Mouse (Mus musculus) hindlimb bud, embryonic 11.5 days (tissue): ENCODE data around the gene Hist4h4.
A peak's percentile ranks its signal among the peaks of the same experiment; 100 is the strongest.
"Not testable (repeated sequence)": the region's sequence is repeated elsewhere in the genome, so short reads cannot be mapped to it uniquely, and the experiment has no call there.

Experiments
- DNase-seq: peaks from one replicate; pipeline ENCODE4 v3.0.0-alpha.2; 2012; ENCODE audit warnings: low read depth, low spot score; ENCODE audit errors: extremely low spot score

Hist4h4 gene

GRCm38 (mm10) chr6:136816826-136817225 is 12.6 kb upstream of the Hist4h4 start:
- DNase-seq: no peak

GRCm38 (mm10) chr6:136815381-136815780 is 11.2 kb upstream of the Hist4h4 start:
- no peak for DNase-seq

- DNase-seq: no peak
Measured at GRCm38 (mm10) chr6:136813117-136813516, 8.9 kb upstream of the Hist4h4 start.

- no peak for DNase-seq
Measured at GRCm38 (mm10) chr6:136811196-136811595, 7.0 kb upstream of the Hist4h4 start.

- no peak for DNase-seq
Measured at GRCm38 (mm10) chr6:136809673-136810072, 5.5 kb upstream of the Hist4h4 start.

GRCm38 (mm10) chr6:136809077-136809476 is 4.9 kb upstream of the Hist4h4 start:
- DNase-seq: no peak

GRCm38 (mm10) chr6:136808631-136809046 is 4.4 kb upstream of the Hist4h4 start:
- no peak for DNase-seq

- DNase-seq: peak; percentile 79
Measured at GRCm38 (mm10) chr6:136808014-136808417, 3.8 kb upstream of the Hist4h4 start, which contains the start of gene H2afj. TSS of gene H2afj (plus strand) at chr6:136808244.

- DNase-seq: no peak
Measured at GRCm38 (mm10) chr6:136807395-136808013, 3.3 kb upstream of the Hist4h4 start.

GRCm38 (mm10) chr6:136806819-136807218 is 2.6 kb upstream of the Hist4h4 start:
- no peak for DNase-seq

- DNase-seq: no peak
Measured at GRCm38 (mm10) chr6:136805409-136805775, 1.2 kb upstream of the Hist4h4 start.

- no peak for DNase-seq
Measured at GRCm38 (mm10) chr6:136804705-136805408, 642 bp upstream of the Hist4h4 start.

GRCm38 (mm10) chr6:136803093-136803738 is 999 bp downstream of the Hist4h4 start:
- DNase-seq: no peak

GRCm38 (mm10) chr6:136801274-136801673 is 2.9 kb downstream of the Hist4h4 start:
- no peak for DNase-seq

GRCm38 (mm10) chr6:136800710-136801109 is 3.5 kb downstream of the Hist4h4 start:
- DNase-seq: no peak

GRCm38 (mm10) chr6:136797874-136798693 is 6.1 kb downstream of the Hist4h4 start:
- not testable (repeated sequence) for DNase-seq

- DNase-seq: no peak
Measured at GRCm38 (mm10) chr6:136795850-136796249, 8.4 kb downstream of the Hist4h4 start.

- DNase-seq: no peak
Measured at GRCm38 (mm10) chr6:136795110-136795509, 9.1 kb downstream of the Hist4h4 start.

GRCm38 (mm10) chr6:136793831-136794525 is 10.2 kb downstream of the Hist4h4 start:
- no peak for DNase-seq

- no peak for DNase-seq
Measured at GRCm38 (mm10) chr6:136792884-136793758, 11.1 kb downstream of the Hist4h4 start.
